Mouse (Mus musculus): Measurements from ENCODE around the gene Gse1. TPM values are rescaled to one million over a fixed set of nuclear protein-coding genes. Genes with fewer than 3 reads are reported as not detected.

The Gse1 gene
- polyA plus RNA-seq, 1 experiment = 52.4 TPM

- Histone ChIP-seq H3K27ac (ENCODE audit: insufficient read depth, low read length) (peak overlapping the region; percentile 85), H3K27me3 (ENCODE audit: control insufficient read depth, insufficient read depth, low read length) (no peaks in the 10 kb centered on the region), H3K4me1 (ENCODE audit: control insufficient read depth, insufficient read depth, low read length) (peaks cover 17% of the 10 kb centered on the region), H3K4me3 (replicated peaks; ENCODE audit: insufficient read depth, low read depth, low read length) (peak overlapping the region; percentile 72)
- no peak for DNase-seq
- TF ChIP-seq POLR2A (IDR thresholded peaks at IDR 0.05; ENCODE audit: borderline replicate concordance, insufficient read depth, low read length) (no peak), CTCF (IDR thresholded peaks at IDR 0.05; ENCODE audit: borderline replicate concordance, insufficient read depth, low read depth, low read length) (no peak)
- under 1% methylated on average over 33 of the region's 34 CpGs for WGBS
Observed at GRCm38 (mm10) chr8:120487377-120487728, 259.1 kb downstream of the Gse1 start.

GRCm38 (mm10) chr8:120487729-120488510 lies 259.7 kb downstream of the Gse1 start:
- TF ChIP-seq POLR2A (IDR thresholded peaks at IDR 0.05; ENCODE audit: borderline replicate concordance, insufficient read depth, low read length) (peak; percentile 52; the same call in 1 of the 2 replicates), CTCF (IDR thresholded peaks at IDR 0.05; ENCODE audit: borderline replicate concordance, insufficient read depth, low read depth, low read length) (no peak)
- Histone ChIP-seq H3K4me3 (replicated peaks; ENCODE audit: insufficient read depth, low read depth, low read length) (peak overlapping the region; percentile 72), H3K4me1 (ENCODE audit: control insufficient read depth, insufficient read depth, low read length) (peaks cover 22% of the 10 kb centered on the region), H3K27ac (ENCODE audit: insufficient read depth, low read length) (peak overlapping the region; percentile 85), H3K27me3 (ENCODE audit: control insufficient read depth, insufficient read depth, low read length) (no peaks in the 10 kb centered on the region)
- under 1% methylated on average over 51 of the region's 55 CpGs for whole genome bisulfite sequencing
- DNase-seq = peak; percentile 73 to 82

GRCm38 (mm10) chr8:120488636-120489131 lies 260.4 kb downstream of the Gse1 start:
- under 1% methylated on average over 24 of the region's 25 CpGs for WGBS

GRCm38 (mm10) chr8:120489142-120489754 lies 261.0 kb downstream of the Gse1 start:
- Histone ChIP-seq H3K27ac (ENCODE audit: insufficient read depth, low read length) (peak overlapping the region; percentile 84), H3K4me1 (ENCODE audit: control insufficient read depth, insufficient read depth, low read length) (peaks cover 35% of the 10 kb centered on the region)
- DNase-seq = peak; percentile 66 to 73

More at GRCm38 (mm10) chr8:120488636-120489131, 260.4 kb downstream of the Gse1 start:
- Histone ChIP-seq H3K27me3 (ENCODE audit: control insufficient read depth, insufficient read depth, low read length) (no peaks in the 10 kb centered on the region), H3K4me3 (replicated peaks; ENCODE audit: insufficient read depth, low read depth, low read length) (peak overlapping the region; percentile 72), H3K4me1 (ENCODE audit: control insufficient read depth, insufficient read depth, low read length) (peaks cover 29% of the 10 kb centered on the region), H3K27ac (ENCODE audit: insufficient read depth, low read length) (peak overlapping the region; percentile 84)
- peak in 1 of 2 experiments; percentile 62 for DNase-seq
- TF ChIP-seq POLR2A (IDR thresholded peaks at IDR 0.05; ENCODE audit: borderline replicate concordance, insufficient read depth, low read length) (no peak), CTCF (IDR thresholded peaks at IDR 0.05; ENCODE audit: borderline replicate concordance, insufficient read depth, low read depth, low read length) (no peak)

GRCm38 (mm10) chr8:120489771-120490281 lies 261.6 kb downstream of the Gse1 start:
- Histone ChIP-seq H3K27ac (ENCODE audit: insufficient read depth, low read length) (peak overlapping the region; percentile 84), H3K27me3 (ENCODE audit: control insufficient read depth, insufficient read depth, low read length) (no peaks in the 10 kb centered on the region), H3K4me3 (replicated peaks; ENCODE audit: insufficient read depth, low read depth, low read length) (peak overlapping the region; percentile 72), H3K4me1 (ENCODE audit: control insufficient read depth, insufficient read depth, low read length) (peaks cover 40% of the 10 kb centered on the region)
- TF ChIP-seq POLR2A (IDR thresholded peaks at IDR 0.05; ENCODE audit: borderline replicate concordance, insufficient read depth, low read length) (0 out of 2 replicates have a peak, but pooled peaks have one; percentile 18), CTCF (IDR thresholded peaks at IDR 0.05; ENCODE audit: borderline replicate concordance, insufficient read depth, low read depth, low read length) (no peak)
- peak; percentile 68 to 73 for DNase-seq
- 10% methylated on average over 15 of the region's 15 CpGs for WGBS

More at GRCm38 (mm10) chr8:120489142-120489754, 261.0 kb downstream of the Gse1 start:
- Histone ChIP-seq H3K4me3 (replicated peaks; ENCODE audit: insufficient read depth, low read depth, low read length) (peak overlapping the region; percentile 72), H3K27me3 (ENCODE audit: control insufficient read depth, insufficient read depth, low read length) (no peaks in the 10 kb centered on the region)
- TF ChIP-seq POLR2A (IDR thresholded peaks at IDR 0.05; ENCODE audit: borderline replicate concordance, insufficient read depth, low read length) = no peak
- WGBS = under 1% methylated on average over 73 of the region's 73 CpGs

GRCm38 (mm10) chr8:120490354-120491141 lies 262.3 kb downstream of the Gse1 start:
- H3K27me3 ChIP-seq (ENCODE audit: control insufficient read depth, insufficient read depth, low read length) = no peaks in the 10 kb centered on the region
- peaks cover 43% of the 10 kb centered on the region for H3K4me1 ChIP-seq (ENCODE audit: control insufficient read depth, insufficient read depth, low read length)
- H3K27ac ChIP-seq (ENCODE audit: insufficient read depth, low read length) = peak overlapping the region; percentile 84; the same call in 1 of the 2 replicates
- no peak for TF ChIP-seq POLR2A (IDR thresholded peaks at IDR 0.05; ENCODE audit: borderline replicate concordance, insufficient read depth, low read length)
- TF ChIP-seq CTCF (IDR thresholded peaks at IDR 0.05; ENCODE audit: borderline replicate concordance, insufficient read depth, low read depth, low read length) = no peak
- peak overlapping the region; percentile 72 for H3K4me3 ChIP-seq (replicated peaks; ENCODE audit: insufficient read depth, low read depth, low read length)
- WGBS = 14% methylated on average over 12 of the region's 12 CpGs
- DNase-seq = peak; percentile 49 to 52

- Histone ChIP-seq H3K4me1 (ENCODE audit: control insufficient read depth, insufficient read depth, low read length) (peaks cover 43% of the 10 kb centered on the region), H3K4me3 (replicated peaks; ENCODE audit: insufficient read depth, low read depth, low read length) (peak overlapping the region; percentile 4), H3K27me3 (ENCODE audit: control insufficient read depth, insufficient read depth, low read length) (no peaks in the 10 kb centered on the region), H3K27ac (ENCODE audit: insufficient read depth, low read length) (no peak overlapping the region)
- TF ChIP-seq POLR2A (IDR thresholded peaks at IDR 0.05; ENCODE audit: borderline replicate concordance, insufficient read depth, low read length) (no peak), CTCF (IDR thresholded peaks at IDR 0.05; ENCODE audit: borderline replicate concordance, insufficient read depth, low read depth, low read length) (no peak)
- DNase-seq = peak in 1 of 2 experiments; percentile 23
- 53% methylated on average over 5 of the region's 5 CpGs for WGBS
Observed at GRCm38 (mm10) chr8:120491166-120491793, 263.0 kb downstream of the Gse1 start.

Data from cerebellum, adult 2 months (tissue).